Mouse (Mus musculus) thymus, postnatal 36 days (tissue): ENCODE measurements around the gene Mgam.
"Not testable (repeated sequence)": the region's sequence is repeated elsewhere in the genome, so short reads cannot be mapped to it uniquely, and the experiment has no call there.

Experiments
- DNase-seq, 2 experiments: peaks; one replicate each; pipeline ENCODE4 v3.0.0; 2022; ENCODE audit warnings: mixed read lengths in 2 of 2

The Mgam gene

DNA sequence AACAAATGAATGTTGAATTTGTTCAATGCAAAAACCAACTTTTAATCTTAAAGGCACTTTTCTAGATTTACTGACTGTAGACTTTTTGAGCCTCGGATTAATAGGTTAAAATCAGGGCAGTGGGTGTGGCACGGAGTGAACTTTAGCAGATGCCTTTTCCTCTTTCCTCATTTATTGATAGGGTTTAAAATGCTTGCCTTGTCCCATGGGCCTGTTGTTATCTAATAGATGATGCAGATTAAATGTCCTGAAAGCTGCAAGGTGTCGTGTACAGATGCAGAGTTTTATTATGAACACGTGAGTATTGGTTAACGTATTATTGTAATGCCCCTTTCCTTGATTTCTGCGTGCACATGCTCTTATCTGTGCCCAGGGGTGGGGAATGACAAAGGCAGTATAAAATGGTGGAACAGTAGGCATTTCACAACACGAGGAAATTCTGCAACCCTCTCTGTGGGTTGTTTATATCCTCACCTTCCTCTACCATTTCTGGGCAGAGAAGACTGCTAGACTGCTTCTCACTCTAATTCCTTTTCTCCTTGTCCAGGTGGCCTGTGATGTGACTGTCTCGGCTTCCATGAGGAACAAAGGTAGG lies at the start of gene Mgam:
Gene Mgam, plus strand, starts transcription at position 426 of the 595 bp plus-strand sequence.
- DNase-seq = no peak

- DNase-seq = no peak
Observed at GRCm38 (mm10) chr6:40584336-40584735, 44.3 kb upstream of the Mgam start.

DNA sequence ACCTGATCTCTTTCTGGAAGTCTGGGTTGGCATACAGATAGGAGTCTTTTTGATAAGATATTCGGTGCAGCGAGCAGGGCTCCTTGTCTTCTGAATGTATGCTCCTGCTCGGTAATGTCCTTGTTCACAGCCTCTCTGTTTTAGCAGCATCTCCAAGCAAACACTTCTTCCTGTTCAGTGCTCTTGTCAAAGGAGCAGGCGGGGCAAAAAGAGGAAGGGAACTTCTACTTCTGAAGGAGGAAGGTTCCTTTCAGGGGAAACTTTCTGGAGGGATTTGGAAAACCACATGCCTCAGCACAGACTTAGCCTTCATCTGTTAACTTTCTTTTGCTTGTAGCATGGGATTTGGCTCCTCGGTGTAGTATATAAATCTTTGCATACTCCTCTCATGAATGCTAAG lies 43.0 kb upstream of the Mgam start, which contains the start of gene Clec5a:
Gene Clec5a, minus strand, starts transcription at position 177 of the 400 bp plus-strand sequence.
- DNase-seq = no peak

GRCm38 (mm10) chr6:40588346-40588745 lies 40.3 kb upstream of the Mgam start:
- DNase-seq = no peak

DNA sequence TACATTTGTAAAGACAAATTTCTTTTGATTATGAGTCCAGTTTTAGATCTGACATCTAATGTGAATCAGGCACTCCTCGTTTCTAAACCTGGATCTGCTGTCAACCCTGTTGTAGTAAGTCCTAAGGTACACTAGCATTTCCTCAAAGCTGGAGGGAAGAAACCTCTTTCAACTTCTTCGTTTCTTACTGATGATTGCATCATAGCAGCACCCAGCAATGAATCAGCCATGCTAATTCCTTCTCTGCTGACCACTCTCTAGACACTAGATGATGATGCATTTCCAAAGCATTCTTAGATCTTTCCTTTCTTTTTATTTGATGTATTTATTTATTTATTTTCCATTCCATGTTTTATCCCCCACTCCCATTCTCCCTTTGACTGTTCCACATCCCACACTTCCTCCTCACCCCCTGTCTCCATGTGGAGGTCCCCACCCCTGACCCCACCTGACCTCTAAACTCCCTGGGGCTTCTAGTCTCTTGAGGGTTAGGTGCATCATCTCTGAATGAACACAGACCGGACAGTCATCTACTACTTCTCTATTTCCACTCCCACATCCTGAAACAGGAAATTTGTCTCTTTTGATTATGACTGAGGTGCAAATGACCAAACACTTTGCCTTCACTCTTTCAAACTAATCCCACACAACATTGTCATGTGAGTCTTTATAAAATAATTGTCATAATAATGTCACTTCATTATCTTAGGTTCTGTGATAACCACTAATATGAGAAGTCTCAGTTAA lies 33.7 kb upstream of the Mgam start:
- no peak for DNase-seq

GRCm38 (mm10) chr6:40598546-40598945 lies 30.1 kb upstream of the Mgam start:
- DNase-seq = not testable (repeated sequence)

GRCm38 (mm10) chr6:40607431-40607830 lies 21.2 kb upstream of the Mgam start:
- DNase-seq = no peak

DNA sequence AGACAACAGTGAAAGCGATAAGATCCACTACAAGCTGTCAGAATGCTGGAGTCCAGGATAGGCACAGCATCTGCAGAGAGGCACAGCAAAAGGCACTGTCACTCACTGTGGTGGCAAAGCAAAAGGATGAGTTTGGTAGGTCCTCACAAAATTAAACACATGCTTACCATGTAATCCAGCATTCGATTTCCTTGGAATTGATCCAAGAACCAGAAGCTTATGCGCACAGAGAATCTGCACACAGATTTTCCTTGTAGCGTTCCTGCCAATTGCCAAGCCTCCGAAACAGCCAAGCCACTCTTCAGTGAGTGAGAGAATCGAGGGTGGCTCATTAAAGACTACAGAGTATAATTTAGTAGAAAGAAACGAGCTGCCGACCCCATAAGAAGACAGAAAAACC lies 18.4 kb upstream of the Mgam start:
- no peak for DNase-seq

GRCm38 (mm10) chr6:40613260-40613852 lies 15.3 kb upstream of the Mgam start, which contains the start of gene Tas2r138:
TSS of gene Tas2r138 (minus strand) at chr6:40613310.
- DNase-seq = no peak

- DNase-seq = peak; percentile 10 to 12
Observed at GRCm38 (mm10) chr6:40617965-40618364, 10.7 kb upstream of the Mgam start.

- no peak for DNase-seq
Observed at GRCm38 (mm10) chr6:40626111-40626510, 2.5 kb upstream of the Mgam start.

DNA sequence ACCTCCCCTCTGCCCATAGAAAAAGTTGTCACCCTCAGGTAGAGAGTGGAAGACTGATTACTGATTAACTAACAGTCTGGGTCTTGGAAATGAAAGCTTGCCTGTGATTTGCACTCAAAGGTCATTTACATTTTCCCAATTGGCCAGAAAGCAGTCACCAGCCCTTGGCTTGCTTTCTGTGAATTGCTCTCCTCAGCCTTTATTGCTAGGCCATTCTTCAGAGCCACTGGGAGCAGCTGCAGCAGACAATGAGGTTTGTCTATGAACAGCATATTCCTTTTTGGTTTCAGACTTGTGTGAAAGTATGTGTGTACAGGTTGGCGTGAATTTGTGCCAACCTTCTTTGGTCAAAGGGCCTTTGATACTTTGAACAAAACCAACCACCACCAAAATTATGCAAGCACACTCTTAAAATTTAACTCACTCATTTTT lies 6.0 kb downstream of the Mgam start:
- no peak for DNase-seq

DNA sequence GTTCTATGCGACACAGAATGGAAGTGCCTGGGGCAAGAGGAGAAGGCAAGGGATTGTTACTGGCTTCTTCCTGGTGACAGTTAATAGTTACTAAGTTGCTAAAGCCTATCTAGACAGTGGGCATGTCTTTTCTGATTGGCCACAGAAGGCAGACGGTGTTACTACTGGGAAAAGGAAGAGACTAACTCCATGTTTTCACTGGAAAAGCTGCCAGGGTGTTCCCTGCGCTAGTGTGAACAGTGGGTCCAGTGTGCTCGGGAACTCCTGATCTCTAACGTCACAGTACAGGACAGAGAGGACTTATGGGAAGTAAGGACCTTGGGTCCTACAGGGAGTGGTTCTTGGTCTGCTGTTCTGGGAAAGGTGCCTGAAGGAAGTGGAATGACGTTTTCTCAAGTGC lies 6.9 kb downstream of the Mgam start:
- no peak for DNase-seq

GRCm38 (mm10) chr6:40637755-40638154 lies 9.1 kb downstream of the Mgam start:
- no peak for DNase-seq

GRCm38 (mm10) chr6:40640710-40641538 lies 12.3 kb downstream of the Mgam start:
- DNase-seq = no peak

GRCm38 (mm10) chr6:40645701-40646100 lies 17.1 kb downstream of the Mgam start:
- DNase-seq = no peak

DNA sequence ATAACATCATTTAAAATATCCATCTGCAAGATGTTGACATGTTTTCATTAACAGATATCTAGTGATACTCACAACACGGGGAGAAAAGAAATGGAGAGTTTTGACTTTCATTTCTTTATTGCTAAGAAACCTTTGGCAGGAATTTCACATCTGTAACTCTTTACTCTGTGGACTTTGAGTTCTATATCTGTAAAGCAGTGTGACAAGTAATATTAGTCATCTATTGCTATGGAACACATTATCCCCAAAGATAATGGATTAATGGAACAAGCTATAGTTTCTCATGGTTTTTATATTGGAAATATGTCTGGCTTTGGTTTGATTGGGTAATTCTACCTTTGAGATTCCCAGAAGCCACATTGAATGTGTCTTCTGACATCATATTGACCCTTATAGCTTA lies 22.3 kb downstream of the Mgam start:
- no peak for DNase-seq

- DNase-seq = no peak
Observed at GRCm38 (mm10) chr6:40660930-40661329, 32.3 kb downstream of the Mgam start.

DNA sequence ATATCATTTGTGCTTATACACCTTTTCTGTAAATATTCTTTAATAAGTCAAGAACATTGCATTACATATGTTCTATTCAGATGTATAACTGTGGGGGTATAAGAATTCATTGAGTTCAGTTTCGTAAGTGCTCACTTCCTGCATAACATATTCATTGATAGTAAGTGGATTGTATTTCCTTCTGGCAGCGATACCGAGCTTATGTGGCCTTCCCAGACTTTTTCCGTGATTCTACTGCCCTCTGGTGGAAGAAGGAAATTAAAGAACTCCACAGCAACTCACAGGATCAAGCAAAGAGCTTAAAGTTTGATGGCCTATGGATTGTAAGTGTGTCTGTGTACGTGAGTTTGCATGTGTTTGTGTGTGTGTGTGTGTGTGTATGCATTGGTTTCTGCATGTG lies 60.5 kb downstream of the Mgam start:
- no peak for DNase-seq

DNA sequence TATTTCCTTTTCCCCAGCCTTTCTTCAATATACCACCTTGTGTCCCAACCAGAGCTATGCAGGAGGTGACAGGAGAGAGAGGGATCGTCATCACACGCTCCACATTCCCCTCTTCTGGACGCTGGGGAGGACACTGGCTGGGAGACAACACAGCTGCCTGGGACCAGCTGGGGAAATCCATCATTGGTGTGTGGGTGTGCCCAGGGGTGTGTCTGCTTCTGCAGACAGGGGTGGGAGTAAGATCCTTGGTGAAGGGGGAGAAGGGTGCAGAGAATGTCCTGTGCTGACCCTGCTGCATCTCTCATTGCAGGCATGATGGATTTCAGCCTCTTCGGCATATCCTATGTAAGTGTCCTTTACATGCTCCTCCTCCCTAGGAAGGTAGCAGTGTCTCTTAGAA lies 63.4 kb downstream of the Mgam start:
- DNase-seq = not testable (repeated sequence)

DNA sequence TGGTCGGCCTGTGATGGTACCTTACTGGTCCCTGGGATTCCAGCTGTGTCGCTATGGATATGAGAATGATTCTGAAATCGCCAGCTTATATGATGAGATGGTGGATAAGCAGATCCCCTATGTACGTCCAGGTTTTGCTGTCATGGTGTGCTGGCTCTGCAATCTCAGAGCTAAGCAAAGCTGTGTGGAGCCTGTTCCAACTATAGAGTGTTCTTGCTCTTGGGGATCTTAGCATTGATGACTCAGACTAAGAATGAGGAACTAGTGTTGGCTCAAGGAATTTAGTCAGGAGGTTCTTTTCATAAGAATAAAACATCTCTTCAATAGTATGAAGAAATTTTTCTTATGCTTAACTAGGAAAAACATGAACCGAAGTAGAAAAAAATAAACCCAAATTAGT lies 84.9 kb downstream of the Mgam start:
- DNase-seq = not testable (repeated sequence)

DNA sequence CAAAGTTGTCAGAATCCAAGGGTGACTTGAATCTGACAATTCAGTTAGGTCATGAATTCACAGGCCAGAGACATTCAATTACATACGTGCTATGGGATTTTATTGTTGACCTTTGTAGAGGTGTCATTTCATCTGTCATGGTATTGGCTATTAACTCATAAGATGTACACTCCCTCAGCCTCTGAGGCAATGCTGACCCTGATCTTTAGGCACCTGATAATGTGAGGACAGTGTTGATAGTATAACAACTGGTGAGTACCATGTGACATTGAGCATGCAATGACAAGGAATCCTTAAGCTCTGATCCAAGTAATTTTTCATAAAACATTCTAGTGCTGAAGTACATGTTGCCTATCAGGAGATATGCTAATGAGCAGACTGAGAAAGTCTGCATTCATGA lies 87.1 kb downstream of the Mgam start:
- no peak for DNase-seq

DNA sequence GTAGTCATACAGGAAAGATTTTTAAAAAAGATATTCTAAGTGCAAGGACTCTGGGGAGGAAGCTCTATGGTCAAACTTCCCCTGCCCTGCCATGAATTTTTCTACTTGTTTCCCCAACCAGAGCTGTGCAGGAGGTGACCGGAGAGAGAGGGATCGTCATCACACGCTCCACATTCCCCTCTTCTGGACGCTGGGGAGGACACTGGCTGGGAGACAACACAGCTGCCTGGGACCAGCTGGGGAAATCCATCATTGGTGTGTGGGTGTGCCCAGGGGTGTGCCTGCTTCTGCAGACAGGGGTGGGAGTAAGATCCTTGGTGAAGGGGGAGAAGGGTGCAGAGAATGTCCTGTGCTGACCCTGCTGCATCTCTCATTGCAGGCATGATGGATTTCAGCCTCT lies 99.9 kb downstream of the Mgam start:
- not testable (repeated sequence) for DNase-seq
